Mouse (Mus musculus) embryonic facial prominence, embryonic 11.5 days (tissue): ENCODE results near the gene Pde4dip. TPM values are rescaled to one million over a fixed set of nuclear protein-coding genes. Genes with fewer than 3 reads are reported as not detected.

ENCODE experiments used
- ATAC-seq: fragments of 200-750 bp; cut with Nextera tagmentation; replicated peaks from 2 replicates; pipeline ENCODE4 v1.8.0; 2017; ENCODE audit warnings: low read depth; ENCODE audit not compliant: insufficient number of reproducible peaks, low FRiP score, low TSS enrichment
- DNase-seq: peaks from one replicate; pipeline ENCODE4 v3.0.0-alpha.2; 2015; ENCODE audit warnings: low spot score
- H3K27ac ChIP-seq: fragments of 300-500 bp; sonication (generic); replicated peaks from 2 replicates; pipeline ENCODE4 v1.5.1; 2014; ENCODE audit warnings: mild to moderate bottlenecking, low read depth, low read length, control low read depth
- H3K27me3 ChIP-seq: fragments of 300-500 bp; sonication (generic); 2 replicates; pipeline ENCODE4 v1.6.1; 2014; ENCODE audit warnings: mild to moderate bottlenecking, low read length, moderate library complexity, mixed read lengths; ENCODE audit not compliant: control insufficient read depth, insufficient read depth
- H3K36me3 ChIP-seq: fragments of 300-500 bp; sonication (generic); replicated peaks from 2 replicates; pipeline ENCODE4 v1.6.1; 2014; ENCODE audit warnings: low read depth, mild to moderate bottlenecking, low read length, moderate library complexity, mixed read lengths; ENCODE audit not compliant: control insufficient read depth, insufficient read depth
- H3K4me1 ChIP-seq: fragments of 300-500 bp; sonication (generic); 2 replicates; pipeline ENCODE4 v1.6.1; 2014; ENCODE audit warnings: low read length, mixed read lengths; ENCODE audit not compliant: control insufficient read depth, insufficient read depth
- H3K4me2 ChIP-seq: fragments of 300-500 bp; sonication (generic); 2 replicates; pipeline ENCODE4 v1.6.1; 2014; ENCODE audit warnings: low read depth, mild to moderate bottlenecking, control low read depth, low read length, moderate library complexity
- H3K4me3 ChIP-seq: fragments of 300-500 bp; sonication (generic); 2 replicates; pipeline ENCODE4 v1.5.1; 2014; ENCODE audit warnings: low read depth, low read length, control low read depth
- H3K9ac ChIP-seq: fragments of 300-500 bp; sonication (generic); replicated peaks from 2 replicates; pipeline ENCODE4 v1.6.1; 2014; ENCODE audit warnings: mild to moderate bottlenecking, control low read depth, low read length
- H3K9me3 ChIP-seq: fragments of 300-500 bp; sonication (generic); replicated peaks from 2 replicates; pipeline ENCODE4 v1.6.1; 2016; ENCODE audit warnings: mild to moderate bottlenecking, low read length, inconsistent platforms, mixed read lengths; ENCODE audit not compliant: control insufficient read depth
- WGBS: fragments of 180-500 bp; shearing (Covaris S2); extraction: QIAGEN DNeasy Blood & Tissue Kit; methylation state at CpG from one replicate; pipeline ENCODE4 v1.1.7; 2014; 5-methylcytosine and 5-hydroxymethylcytosine counted together
- polyA plus RNA-seq: library from polyadenylated mRNA; unstranded; fragments of >200 nt; fragmentation: Nextera tagmentation; extraction: Ambion mirVana; gene quantifications from 2 replicates; pipeline ENCODE4 v1.2.1, GENCODE M21; 2014

The Pde4dip gene
- polyA plus RNA-seq, 1 experiment from 2014 or later, result 29.2 TPM

- Histone ChIP-seq H3K27me3 (no peaks in the 10 kb centered on the region), H3K9me3 (no peaks in the 10 kb centered on the region), H3K4me2 (no peak overlapping the region), H3K36me3 (peaks cover 8% of the 10 kb centered on the region), H3K27ac (no peak overlapping the region), H3K9ac (no peak overlapping the region), H3K4me3 (no peak overlapping the region), H3K4me1 (no peaks in the 10 kb centered on the region)
- ATAC-seq (no peak), DNase-seq (no peak)
- 76% methylated on average over 3 of the region's 3 CpGs for WGBS
Measured at GRCm38 (mm10) chr3:97752901-97753300, 135.6 kb downstream of the Pde4dip start.

DNA sequence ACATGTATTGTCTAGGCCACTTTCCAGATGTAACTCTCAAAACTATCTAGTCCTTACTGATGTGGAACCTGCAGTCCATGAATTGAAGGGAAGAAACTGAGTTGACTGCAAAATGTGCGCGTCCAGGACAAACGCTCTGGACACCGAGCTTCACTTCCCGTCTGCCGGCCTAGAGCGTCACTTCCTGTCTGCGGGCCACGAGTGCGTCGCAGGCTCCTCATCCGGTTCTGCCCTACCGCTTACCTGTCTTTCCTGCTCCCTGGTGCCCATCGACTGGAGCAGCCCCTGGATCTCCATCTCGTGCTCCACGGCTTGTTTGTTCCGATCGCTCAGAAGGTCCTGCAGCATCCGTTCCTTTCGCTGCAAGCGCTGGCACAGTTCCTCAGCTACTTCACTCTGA is 136.9 kb downstream of the Pde4dip start:
- WGBS, result 93% methylated on average over 21 of the region's 21 CpGs
- Histone ChIP-seq H3K4me1 (no peaks in the 10 kb centered on the region), H3K27ac (no peak overlapping the region), H3K27me3 (no peaks in the 10 kb centered on the region), H3K36me3 (peaks cover 5% of the 10 kb centered on the region), H3K9ac (no peak overlapping the region), H3K4me3 (no peak overlapping the region), H3K4me2 (no peak overlapping the region), H3K9me3 (no peaks in the 10 kb centered on the region)
- ATAC-seq, result no peak
- no peak for DNase-seq

DNA sequence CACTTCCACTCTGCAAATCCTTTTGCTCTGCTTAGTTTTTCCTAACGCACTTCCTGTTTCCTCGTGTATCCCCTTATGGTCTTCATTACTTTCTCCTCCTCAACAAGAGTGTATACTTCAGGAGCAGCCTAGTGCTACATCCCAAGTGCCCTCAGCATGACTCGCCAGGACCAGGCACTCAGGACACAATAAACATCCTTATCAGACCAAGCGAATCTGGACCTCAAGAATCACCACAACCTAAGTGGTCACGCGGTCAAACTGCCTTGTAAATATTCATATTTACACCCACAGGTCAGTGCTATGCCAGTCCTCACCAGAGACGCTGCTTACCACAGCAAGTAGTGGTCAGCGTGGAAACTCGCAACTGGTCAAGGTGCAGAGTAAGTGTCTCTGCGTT is 139.7 kb downstream of the Pde4dip start:
- WGBS, result 86% methylated on average over 10 of the region's 10 CpGs
- H3K36me3 ChIP-seq, result peaks cover 2% of the 10 kb centered on the region

DNA sequence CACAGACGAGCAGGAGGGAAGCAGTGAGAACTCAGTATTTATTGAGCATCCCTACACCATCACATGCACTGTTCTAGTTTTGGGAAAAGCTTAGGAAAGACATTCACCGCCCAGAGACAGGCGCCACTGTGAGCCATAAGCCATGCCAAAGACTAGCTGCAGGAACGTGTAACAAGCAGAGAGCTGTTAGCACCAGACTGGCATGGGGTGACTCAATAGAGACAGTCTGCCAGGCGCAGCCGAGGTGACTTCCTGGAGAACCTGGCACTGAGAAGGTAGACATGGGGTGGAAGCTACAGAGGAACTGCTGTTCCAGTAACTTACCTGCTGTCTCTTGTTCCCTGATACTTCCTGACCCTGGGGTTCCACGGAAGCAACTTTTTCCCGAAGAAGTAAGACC is 145.7 kb downstream of the Pde4dip start:
- WGBS, result 93% methylated on average over 8 of the region's 8 CpGs
- Histone ChIP-seq H3K9me3 (no peaks in the 10 kb centered on the region), H3K4me3 (no peak overlapping the region), H3K9ac (no peak overlapping the region), H3K36me3 (peaks cover 2% of the 10 kb centered on the region), H3K4me2 (no peak overlapping the region), H3K27me3 (no peaks in the 10 kb centered on the region), H3K4me1 (no peaks in the 10 kb centered on the region), H3K27ac (no peak overlapping the region)
- no peak for ATAC-seq
- DNase-seq, result no peak

More for the DNA sequence above, 139.7 kb downstream of the Pde4dip start:
- ATAC-seq (no peak), DNase-seq (no peak)
- Histone ChIP-seq H3K27ac (no peak overlapping the region), H3K4me2 (no peak overlapping the region), H3K4me3 (no peak overlapping the region), H3K27me3 (no peaks in the 10 kb centered on the region), H3K9me3 (no peaks in the 10 kb centered on the region), H3K9ac (no peak overlapping the region), H3K4me1 (no peaks in the 10 kb centered on the region)

GRCm38 (mm10) chr3:97735575-97735974 is 152.9 kb downstream of the Pde4dip start:
- no peak overlapping the region for H3K4me3 ChIP-seq
- 77% methylated on average over 5 of the region's 5 CpGs for WGBS
- DNase-seq (no peak), ATAC-seq (no peak)
- no peaks in the 10 kb centered on the region for H3K36me3 ChIP-seq
- H3K27ac ChIP-seq, result no peak overlapping the region
- H3K4me2 ChIP-seq, result no peak overlapping the region
- H3K9ac ChIP-seq, result no peak overlapping the region
- no peaks in the 10 kb centered on the region for H3K4me1 ChIP-seq
- no peaks in the 10 kb centered on the region for H3K27me3 ChIP-seq
- no peaks in the 10 kb centered on the region for H3K9me3 ChIP-seq

DNA sequence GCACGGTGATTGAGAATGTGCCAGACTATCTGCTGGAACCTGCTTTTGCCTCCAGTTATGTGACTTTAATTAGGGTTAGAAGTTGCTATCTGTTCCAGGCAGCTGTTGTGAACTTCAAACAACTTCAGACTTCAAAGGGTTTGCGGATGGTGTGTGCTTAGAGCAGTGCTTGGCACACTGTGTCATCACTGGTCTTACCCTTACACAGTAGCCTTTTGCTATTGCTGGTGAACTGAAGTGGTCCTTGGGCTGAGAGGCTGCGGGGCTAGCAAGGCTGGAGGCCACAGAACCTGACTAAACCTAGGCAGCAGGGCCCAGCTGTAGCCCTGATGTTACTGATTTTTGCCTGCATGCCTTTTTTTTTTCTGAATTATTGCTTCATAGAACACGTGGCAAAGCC is 154.2 kb downstream of the Pde4dip start:
- Histone ChIP-seq H3K4me1 (no peaks in the 10 kb centered on the region), H3K4me3 (no peak overlapping the region), H3K9ac (no peak overlapping the region), H3K27me3 (no peaks in the 10 kb centered on the region), H3K4me2 (no peak overlapping the region), H3K27ac (no peak overlapping the region), H3K36me3 (no peaks in the 10 kb centered on the region), H3K9me3 (no peaks in the 10 kb centered on the region)
- DNase-seq, result no peak
- 74% methylated on average over 4 of the region's 4 CpGs for WGBS
- no peak for ATAC-seq

DNA sequence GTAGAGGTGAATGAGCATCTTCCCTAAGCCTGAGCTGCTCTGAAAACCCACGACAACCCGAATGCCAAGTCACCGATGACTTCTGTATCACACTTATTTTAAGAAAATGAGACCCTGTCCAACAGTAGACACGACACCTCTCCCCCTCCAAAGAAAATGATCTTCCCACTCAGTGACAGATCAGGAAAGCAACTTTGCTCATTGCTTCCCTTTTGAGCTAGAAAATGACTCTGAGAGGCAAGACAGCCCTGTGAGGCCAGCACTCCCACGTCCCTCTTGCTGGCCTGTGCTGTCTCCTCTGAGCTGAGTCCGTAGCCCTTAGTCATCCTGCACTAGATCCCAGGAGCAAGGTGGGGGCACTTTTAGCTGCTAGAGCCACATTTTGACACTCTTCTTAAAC is 155.9 kb downstream of the Pde4dip start:
- H3K27me3 ChIP-seq, result no peaks in the 10 kb centered on the region
- H3K36me3 ChIP-seq, result no peaks in the 10 kb centered on the region
- no peaks in the 10 kb centered on the region for H3K9me3 ChIP-seq
- H3K4me1 ChIP-seq, result no peaks in the 10 kb centered on the region
- H3K27ac ChIP-seq, result no peak overlapping the region
- 90% methylated on average over 6 of the region's 6 CpGs for WGBS
- DNase-seq (no peak), ATAC-seq (no peak)
- H3K4me3 ChIP-seq, result no peak overlapping the region
- no peak overlapping the region for H3K9ac ChIP-seq
- no peak overlapping the region for H3K4me2 ChIP-seq

- ATAC-seq (no peak), DNase-seq (no peak)
- Histone ChIP-seq H3K4me2 (no peak overlapping the region), H3K27ac (no peak overlapping the region), H3K4me1 (no peaks in the 10 kb centered on the region), H3K36me3 (no peaks in the 10 kb centered on the region), H3K9me3 (no peaks in the 10 kb centered on the region), H3K27me3 (no peaks in the 10 kb centered on the region), H3K9ac (no peak overlapping the region), H3K4me3 (no peak overlapping the region)
- 85% methylated on average over 7 of the region's 7 CpGs for WGBS
Measured at GRCm38 (mm10) chr3:97730624-97731023, 157.9 kb downstream of the Pde4dip start.
